Mouse (Mus musculus) C2C12 (cell line): Measurements from ENCODE around the gene Adam21. TPM values are rescaled to one million over a fixed set of nuclear protein-coding genes. Genes with fewer than 3 reads are reported as not detected.

Experiments used
- H3K27me3 ChIP-seq: one replicate; pipeline ENCODE4 v1.6.1; 2011; ENCODE audit not compliant: control insufficient read depth, insufficient read depth, insufficient read length
- H3K36me3 ChIP-seq: one replicate; pipeline ENCODE4 v1.6.1; 2011; ENCODE audit not compliant: control insufficient read depth, insufficient read depth
- H3K4me3 ChIP-seq: one replicate; pipeline ENCODE4 v1.5.1; 2011; ENCODE audit warnings: mild to moderate bottlenecking, control low read depth; ENCODE audit not compliant: poor library complexity, insufficient read depth, severe bottlenecking
- H3K79me2 ChIP-seq: one replicate; pipeline ENCODE4 v1.6.1; 2011; ENCODE audit not compliant: control insufficient read depth, insufficient read depth
- H3K79me3 ChIP-seq: one replicate; pipeline ENCODE4 v1.6.1; 2011; ENCODE audit warnings: low read depth, control low read depth
- H3ac ChIP-seq: one replicate; pipeline ENCODE3; 2011; ENCODE audit warnings: low read depth; ENCODE audit not compliant: control insufficient read depth, insufficient read length
- CEBPB ChIP-seq: IDR thresholded peaks from one replicate; pipeline ENCODE4 v1.6.1; 2011; ENCODE audit warnings: low read depth, mild to moderate bottlenecking, control low read depth, moderate library complexity
- CTCF ChIP-seq: IDR thresholded peaks from one replicate; pipeline ENCODE4 v1.5.1; 2011; ENCODE audit not compliant: control insufficient read depth, insufficient read depth, insufficient read length
- FOSL1 ChIP-seq: IDR thresholded peaks from one replicate; pipeline ENCODE4 v1.8.0; 2011; ENCODE audit warnings: mild to moderate bottlenecking, low read length; ENCODE audit not compliant: poor library complexity, insufficient read depth, severe bottlenecking
- MAX ChIP-seq: IDR thresholded peaks from one replicate; pipeline ENCODE4 v1.6.1; 2011; ENCODE audit warnings: mild to moderate bottlenecking, control low read depth
- MYOD1 ChIP-seq: IDR thresholded peaks from one replicate; pipeline ENCODE4 v1.6.1; 2011; ENCODE audit warnings: low read depth; ENCODE audit not compliant: control insufficient read depth, insufficient read length
- MYOG ChIP-seq: IDR thresholded peaks from one replicate; pipeline ENCODE4 v1.6.1; 2011; ENCODE audit not compliant: control insufficient read depth, insufficient read length; ENCODE audit errors: extremely low read depth
- USF1 ChIP-seq: IDR thresholded peaks from one replicate; pipeline ENCODE4 v1.6.1; 2011; ENCODE audit warnings: low read depth, mild to moderate bottlenecking, control low read depth, moderate library complexity
- long read RNA-seq, 2 experiments: library from polyadenylated mRNA; unstranded; transcript quantifications; one replicate each; pipeline ENCODE4 v2.0.0; 2019 to 2020
- polyA plus RNA-seq: library from polyadenylated mRNA; unstranded; fragments of >200 nt; fragmentation: generic; extraction: Trizol; gene quantifications from one replicate; pipeline ENCODE4 v1.2.1, GENCODE M21; 2012; ENCODE audit warnings: missing spikeins

The Adam21 gene
- polyA plus RNA-seq, result 0.04 TPM
- long read RNA-seq, experiment 1, result 0 reads
- long read RNA-seq, experiment 2, partial matches to known transcripts, result 0 of 1 reads
- long read RNA-seq, experiment 2, other reads (novel, unspliced or antisense), result 1 of 1 reads

DNA sequence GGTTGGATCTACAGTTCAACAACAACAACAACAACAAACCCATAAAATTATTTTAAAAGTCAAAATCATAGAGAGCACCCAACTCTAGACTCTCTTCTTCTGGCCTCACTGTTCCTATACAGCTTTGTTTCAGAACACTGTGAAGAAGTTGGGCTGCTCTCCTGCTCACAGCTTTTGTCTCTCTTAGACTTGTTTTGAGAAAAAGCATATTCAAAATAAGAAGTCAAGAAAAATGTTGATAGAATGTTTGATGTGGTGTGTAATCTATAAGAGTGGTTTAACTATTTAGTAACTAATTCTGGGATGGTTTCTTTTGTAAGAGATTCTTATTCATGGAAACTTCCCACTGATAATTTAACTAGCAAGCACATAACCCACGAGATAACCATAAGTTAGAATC lies at the start of gene Adam21:
Gene Adam21, minus strand, starts transcription at position 101 of the 400 bp plus-strand sequence.
- no peak within 1 kb of the TSS for H3K4me3 ChIP-seq
- H3ac ChIP-seq, result no peak within 1 kb of the TSS
- TF ChIP-seq MYOG (no peak), MYOD1 (no peak), USF1 (no peak), CTCF (no peak), FOSL1 (no peak), MAX (no peak), CEBPB (no peak)
- no peaks in the 10 kb centered on the region for H3K79me3 ChIP-seq
- H3K79me2 ChIP-seq, result no peaks in the 10 kb centered on the region
- H3K27me3 ChIP-seq, result no peaks in the 10 kb centered on the region
- H3K36me3 ChIP-seq, result peaks cover 11% of the 10 kb centered on the region

- TF ChIP-seq USF1 (no peak), MYOG (no peak), CEBPB (no peak), CTCF (no peak), MYOD1 (peak; percentile 61)
- Histone ChIP-seq H3K36me3 (no peaks in the 10 kb centered on the region), H3K79me3 (no peaks in the 10 kb centered on the region), H3K4me3 (no peak overlapping the region), H3K79me2 (no peaks in the 10 kb centered on the region), H3ac (no peak overlapping the region), H3K27me3 (no peaks in the 10 kb centered on the region)
Measured at GRCm38 (mm10) chr12:81616980-81617379, 48.7 kb upstream of the Adam21 start.

GRCm38 (mm10) chr12:81615807-81616206 lies 47.5 kb upstream of the Adam21 start:
- H3K4me3 ChIP-seq, result no peak overlapping the region
- no peak overlapping the region for H3ac ChIP-seq
- H3K79me3 ChIP-seq, result no peaks in the 10 kb centered on the region
- no peaks in the 10 kb centered on the region for H3K27me3 ChIP-seq
- TF ChIP-seq MAX (no peak), MYOD1 (no peak), CTCF (no peak), FOSL1 (no peak), MYOG (no peak), CEBPB (no peak), USF1 (no peak)
- no peaks in the 10 kb centered on the region for H3K79me2 ChIP-seq
- no peaks in the 10 kb centered on the region for H3K36me3 ChIP-seq

DNA sequence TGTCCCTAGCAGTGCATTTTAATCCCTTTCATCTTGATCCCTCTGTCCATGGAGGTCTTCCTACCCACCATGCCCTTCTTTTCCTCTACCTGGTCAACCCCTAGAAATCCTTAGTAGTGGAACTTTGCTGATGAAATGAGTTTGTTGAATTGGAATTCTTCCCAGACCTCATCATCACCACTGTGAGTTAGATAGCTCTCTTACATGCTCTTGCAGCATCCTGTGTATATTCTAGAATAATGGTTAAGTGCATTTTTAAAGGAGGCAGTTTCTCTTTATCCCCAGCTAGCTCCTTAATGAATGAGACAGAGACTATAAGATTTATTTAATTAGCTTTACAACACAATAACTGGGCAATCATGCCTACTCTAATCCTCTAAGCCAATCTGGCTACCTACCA lies 41.2 kb upstream of the Adam21 start:
- Histone ChIP-seq H3K79me2 (no peaks in the 10 kb centered on the region), H3K27me3 (no peaks in the 10 kb centered on the region), H3K4me3 (no peak overlapping the region), H3K36me3 (no peaks in the 10 kb centered on the region), H3ac (no peak overlapping the region), H3K79me3 (no peaks in the 10 kb centered on the region)
- TF ChIP-seq FOSL1 (no peak), CEBPB (no peak), MAX (no peak), USF1 (no peak), MYOD1 (no peak), CTCF (no peak), MYOG (no peak)

GRCm38 (mm10) chr12:81604995-81605784 lies 36.9 kb upstream of the Adam21 start:
- Histone ChIP-seq H3K79me2 (no peaks in the 10 kb centered on the region), H3K79me3 (no peaks in the 10 kb centered on the region), H3K36me3 (no peaks in the 10 kb centered on the region), H3ac (no peak overlapping the region), H3K4me3 (no peak overlapping the region), H3K27me3 (peaks cover 7% of the 10 kb centered on the region)
- TF ChIP-seq MYOD1 (no peak), CTCF (no peak), CEBPB (no peak), MAX (no peak), FOSL1 (no peak), USF1 (no peak), MYOG (no peak)
